Mouse (Mus musculus): ENCODE results near the gene Sfta2.

DNA sequence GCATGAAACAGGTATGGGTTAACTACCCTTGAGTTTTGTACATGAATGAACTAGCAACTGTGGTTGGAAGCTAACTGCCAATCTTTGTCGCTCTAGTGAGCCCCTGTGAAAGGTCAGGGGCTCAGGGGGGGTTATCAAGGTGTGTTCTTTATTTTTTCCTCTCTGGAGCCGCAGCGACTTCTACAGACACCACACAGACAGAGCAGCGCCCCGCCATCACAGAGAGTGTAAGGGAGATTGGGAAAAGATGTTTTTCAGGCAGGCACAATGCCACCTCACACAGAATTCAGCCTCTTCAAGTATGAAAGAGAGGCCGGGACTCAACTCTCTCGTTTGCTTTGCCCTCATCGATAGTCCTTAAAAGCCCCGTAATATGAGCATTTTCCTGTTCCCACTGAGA lies 9.2 kb upstream of the Sfta2 start:
- TF ChIP-seq CTCF (conservative IDR thresholded peaks at IDR 0.05; ENCODE audit: insufficient read depth, insufficient read length, low read depth, low read length) (no peak), POLR2A (IDR thresholded peaks at IDR 0.05; ENCODE audit: low read depth, low read length) (no peak)

Data from kidney, adult 2 months (tissue).